10 mouse cellular contexts compared by ENCODE assay signal in the genomic region with DNA sequence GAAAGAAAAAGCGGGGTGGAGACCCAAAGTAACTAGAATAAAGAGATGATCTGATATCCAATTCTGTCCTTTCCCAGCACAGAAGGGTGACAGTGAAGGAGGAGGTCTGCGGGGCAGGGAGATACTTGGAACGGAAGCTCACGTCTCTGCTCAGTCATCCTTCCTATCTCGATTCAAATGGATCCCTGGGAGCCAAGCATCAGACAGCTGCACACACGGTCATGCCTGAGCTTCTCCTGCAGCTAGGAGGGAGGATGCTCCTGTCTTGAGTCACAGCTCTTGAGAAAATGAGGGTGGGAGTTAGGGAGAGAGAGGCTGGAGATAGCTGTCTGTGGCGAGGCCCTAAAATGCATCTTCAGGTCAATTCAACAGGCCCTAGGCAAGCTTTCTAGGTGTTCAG. TPM values are rescaled to one million over a fixed set of nuclear protein-coding genes. Genes with fewer than 3 reads are reported as not detected.
A peak's percentile ranks its signal among the peaks of the same experiment; 100 is the strongest.
DNase-seq lines count a peak whose midpoint lies in the region; ATAC-seq and TF ChIP-seq lines count a peak whose summit lies in the region.
"Had no signal": no experiment of that assay in that cellular context is flagged by ENCODE, and none has a peak within 500 bp of the region (broad histone marks: within the 10 kb centered on the region; RNA-seq: fewer than 3 reads in every experiment).

No protein-coding gene starts in this region.

- H3K9ac ChIP-seq in hindbrain, embryonic 11.5 days (ENCODE audit: low read depth, low read length), result no peak overlapping the region
- 0 out of 2 replicates have a peak overlapping the region, but pooled peaks have one; percentile 25 for H3K9ac ChIP-seq in midbrain, embryonic 13.5 days (replicated peaks)
- no peak overlapping the region for H3K9ac ChIP-seq in midbrain, postnatal 0 days (replicated peaks; ENCODE audit: low read length, poor library complexity, severe bottlenecking)
- H3K9ac ChIP-seq in hindbrain, embryonic 15.5 days, result no peak overlapping the region
- H3K9ac ChIP-seq: liver, embryonic 15.5 days had no signal

- no peak overlapping the region for H3K27ac ChIP-seq in hindbrain, embryonic 11.5 days (ENCODE audit: low read depth, low read length)
- H3K27ac ChIP-seq in hindbrain, embryonic 10.5 days, result no peak overlapping the region
- no peak overlapping the region for H3K27ac ChIP-seq in midbrain, embryonic 13.5 days
- no peak overlapping the region for H3K27ac ChIP-seq in midbrain, postnatal 0 days (ENCODE audit: low read depth, low read length)
- H3K27ac ChIP-seq in hindbrain, embryonic 15.5 days (replicated peaks), result peak overlapping the region; percentile 28; the same call in 1 of the 2 replicates
- H3K27ac ChIP-seq: heart, embryonic 13.5 days; liver, embryonic 15.5 days had no signal

- H3K4me3 ChIP-seq in hindbrain, embryonic 11.5 days (ENCODE audit: low read depth, low read length), result no peak overlapping the region
- no peak overlapping the region for H3K4me3 ChIP-seq in hindbrain, embryonic 10.5 days
- no peak overlapping the region for H3K4me3 ChIP-seq in midbrain, embryonic 13.5 days (replicated peaks)
- H3K4me3 ChIP-seq in midbrain, postnatal 0 days (ENCODE audit: low read depth, low read length), result no peak overlapping the region
- H3K4me3 ChIP-seq in hindbrain, embryonic 15.5 days, result no peak overlapping the region
- H3K4me3 ChIP-seq: liver, embryonic 15.5 days had no signal

- WGBS in hindbrain, embryonic 11.5 days, result 67% methylated on average over 7 of the region's 7 CpGs
- WGBS in hindbrain, embryonic 10.5 days, result 70% methylated on average over 7 of the region's 7 CpGs
- 63% methylated on average over 7 of the region's 7 CpGs for WGBS in midbrain, embryonic 13.5 days
- WGBS in midbrain, postnatal 0 days, result 64% methylated on average over 7 of the region's 7 CpGs
- 56% methylated on average over 7 of the region's 7 CpGs for WGBS in hindbrain, embryonic 15.5 days

- H3K36me3 ChIP-seq in hindbrain, embryonic 11.5 days (ENCODE audit: control insufficient read depth, insufficient read depth, low read length), result no peaks in the 10 kb centered on the region
- H3K36me3 ChIP-seq in hindbrain, embryonic 10.5 days, result peaks cover 2% of the 10 kb centered on the region
- peaks cover 6% of the 10 kb centered on the region for H3K36me3 ChIP-seq in midbrain, embryonic 13.5 days
- H3K36me3 ChIP-seq in midbrain, postnatal 0 days (ENCODE audit: insufficient read depth, low read length), result 0 out of 2 replicates have a peak, but pooled peaks cover 4% of the 10 kb centered on the region
- peaks cover 4% of the 10 kb centered on the region for H3K36me3 ChIP-seq in hindbrain, embryonic 15.5 days

- H3K4me1 ChIP-seq in hindbrain, embryonic 11.5 days (replicated peaks; ENCODE audit: control insufficient read depth, insufficient read depth, low read length), result no peaks in the 10 kb centered on the region
- peaks cover 25% of the 10 kb centered on the region for H3K4me1 ChIP-seq in hindbrain, embryonic 10.5 days (replicated peaks)
- H3K4me1 ChIP-seq in midbrain, embryonic 13.5 days (replicated peaks), result peaks cover 20% of the 10 kb centered on the region
- H3K4me1 ChIP-seq in midbrain, postnatal 0 days (ENCODE audit: insufficient read depth, low read length), result no peaks in the 10 kb centered on the region
- peaks cover 25% of the 10 kb centered on the region for H3K4me1 ChIP-seq in hindbrain, embryonic 15.5 days (replicated peaks)

- no peaks in the 10 kb centered on the region for H3K9me3 ChIP-seq in hindbrain, embryonic 11.5 days (ENCODE audit: control insufficient read depth, low read length)
- H3K9me3 ChIP-seq in hindbrain, embryonic 10.5 days, result no peaks in the 10 kb centered on the region
- H3K9me3 ChIP-seq in midbrain, embryonic 13.5 days, result no peaks in the 10 kb centered on the region
- no peaks in the 10 kb centered on the region for H3K9me3 ChIP-seq in midbrain, postnatal 0 days (ENCODE audit: low read length)
- H3K9me3 ChIP-seq in hindbrain, embryonic 15.5 days, result no peaks in the 10 kb centered on the region
- H3K9me3 ChIP-seq: G1E; heart, embryonic 13.5 days; liver, embryonic 15.5 days had no signal

- 0 out of 2 replicates have a peak, but pooled peaks have one; percentile 6 for ATAC-seq in hindbrain, embryonic 11.5 days (ENCODE audit: low FRiP score)
- ATAC-seq in midbrain, embryonic 13.5 days, result peak; percentile 50
- ATAC-seq in midbrain, postnatal 0 days (ENCODE audit: low FRiP score), result no peak; the same call in 1 of the 2 replicates
- peak; percentile 46; the same call in 1 of the 2 replicates for ATAC-seq in hindbrain, embryonic 15.5 days (ENCODE audit: low FRiP score, low read depth)
- ATAC-seq in cerebellum, adult (ENCODE audit: insufficient number of reproducible peaks, low FRiP score, low TSS enrichment), result no peak

- DNase-seq in hindbrain, embryonic 11.5 days (ENCODE audit: low spot score), result no peak
- DNase-seq in hindbrain, embryonic 10.5 days (ENCODE audit: low spot score), result no peak
- DNase-seq in midbrain, postnatal 0 days (ENCODE audit: low spot score), result no peak
- DNase-seq in telencephalon, adult 2 months (ENCODE audit: low read depth, low spot score), result peak; percentile 11

- no peak overlapping the region for H3K4me2 ChIP-seq in hindbrain, embryonic 11.5 days (replicated peaks; ENCODE audit: low read depth, low read length)
- no peak overlapping the region for H3K4me2 ChIP-seq in midbrain, embryonic 13.5 days (replicated peaks)
- no peak overlapping the region for H3K4me2 ChIP-seq in midbrain, postnatal 0 days (ENCODE audit: low read depth, low read length, poor library complexity, severe bottlenecking)
- no peak overlapping the region for H3K4me2 ChIP-seq in hindbrain, embryonic 15.5 days
- H3K4me2 ChIP-seq: liver, embryonic 15.5 days had no signal

- H3K27me3 ChIP-seq in hindbrain, embryonic 11.5 days (ENCODE audit: control insufficient read depth, insufficient read depth, low read length), result no peaks in the 10 kb centered on the region
- H3K27me3 ChIP-seq in hindbrain, embryonic 10.5 days (ENCODE audit: insufficient read depth, poor library complexity, severe bottlenecking), result peaks cover 28% of the 10 kb centered on the region; the same call in 1 of the 2 replicates
- H3K27me3 ChIP-seq in midbrain, embryonic 13.5 days, result 0 out of 2 replicates have a peak, but pooled peaks cover 4% of the 10 kb centered on the region
- no peaks in the 10 kb centered on the region for H3K27me3 ChIP-seq in midbrain, postnatal 0 days (ENCODE audit: insufficient read depth, low read length)
- no peaks in the 10 kb centered on the region for H3K27me3 ChIP-seq in hindbrain, embryonic 15.5 days
- H3K27me3 ChIP-seq: liver, embryonic 15.5 days had no signal

- no peak for TF ChIP-seq CTCF in midbrain, postnatal 0 days (IDR thresholded peaks at IDR 0.05)

RNA-seq across cellular contexts. Expression of a gene that starts 46.8 kb away (rescaled TPM):
- 0.12 and 0.22 TPM in 2 replicates for polyA plus RNA-seq in hindbrain, embryonic 11.5 days (2014; fragmentation: Nextera tagmentation; extraction: Ambion mirVana)
- 0.25 TPM in 1 of 2 replicates, not detected in the other for polyA plus RNA-seq in hindbrain, embryonic 10.5 days (2016; fragmentation: Nextera tagmentation; extraction: Ambion mirVana)
- polyA plus RNA-seq in midbrain, embryonic 13.5 days (2015; fragmentation: Nextera tagmentation; extraction: Ambion mirVana), result 0.07 TPM in 1 of 2 replicates, not detected in the other
- 0.09 TPM in 1 of 2 replicates, not detected in the other for total RNA-seq in midbrain, postnatal 0 days (2014; rRNA removed)
- 0.09 TPM in 1 of 2 replicates, not detected in the other for polyA plus RNA-seq in midbrain, postnatal 0 days (2015; fragmentation: Nextera tagmentation; extraction: Ambion mirVana)
- polyA plus RNA-seq in hindbrain, embryonic 15.5 days (2015; fragmentation: Nextera tagmentation; extraction: Ambion mirVana), result 0.08 and 0.09 TPM in 2 replicates
- polyA plus RNA-seq: G1E had no signal

Comparison
In these comparisons a context has a peak if more than half of its experiments do, and no peak if none do; other contexts are left out.
1. ATAC-seq: peak in hindbrain, embryonic 11.5 days (single experiment), midbrain, embryonic 13.5 days (single experiment) and hindbrain, embryonic 15.5 days (single experiment); none in midbrain, postnatal 0 days (single experiment) and cerebellum, adult (single experiment).